Mouse (Mus musculus) layer of hippocampus, adult 9-11 months (tissue): Measurements from ENCODE around the gene Cda.

ENCODE experiments used
- DNase-seq: peaks from one replicate; pipeline ENCODE4 v3.0.0; 2022

The Cda gene

DNA sequence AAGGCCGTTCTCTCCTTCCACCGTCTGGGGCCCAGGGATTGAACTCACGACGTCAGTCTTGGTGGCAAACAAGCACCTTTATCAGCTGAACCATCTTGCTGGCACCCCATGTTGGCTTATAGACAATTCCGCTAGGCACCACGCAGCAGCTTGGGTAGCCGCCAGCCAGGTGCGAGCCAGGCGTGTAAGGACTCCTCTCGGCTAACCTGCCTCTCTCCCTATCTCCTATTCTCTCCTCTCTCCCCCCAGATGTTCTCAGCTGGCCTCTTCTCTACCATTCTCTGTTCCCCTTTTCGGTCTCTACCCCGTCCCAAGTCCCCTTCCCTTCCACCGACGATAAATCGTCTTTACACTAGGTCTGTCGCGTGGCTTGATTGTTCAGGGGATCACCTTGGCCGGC lies 64.0 kb downstream of the Cda start:
- no peak for DNase-seq

DNA sequence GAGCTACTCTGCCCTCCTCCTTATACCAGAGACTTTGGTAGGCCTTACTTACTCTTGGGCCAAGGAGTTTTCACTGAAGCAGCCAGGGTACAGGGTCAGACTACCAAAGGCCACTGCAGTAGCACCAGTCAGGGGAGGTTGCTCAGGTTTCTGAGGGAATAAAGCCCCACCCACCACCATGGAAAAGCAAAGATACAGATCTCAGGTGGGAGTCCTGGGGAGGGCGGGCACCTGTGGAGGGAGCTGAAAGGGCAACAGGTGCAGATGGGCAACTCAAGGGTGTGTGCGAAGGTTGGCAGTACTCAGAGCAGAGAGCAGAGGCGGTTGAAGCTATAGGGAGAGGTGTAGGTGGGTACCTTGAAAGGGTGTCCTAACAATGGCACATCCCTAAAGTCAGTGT lies 64.8 kb downstream of the Cda start:
- no peak for DNase-seq

DNA sequence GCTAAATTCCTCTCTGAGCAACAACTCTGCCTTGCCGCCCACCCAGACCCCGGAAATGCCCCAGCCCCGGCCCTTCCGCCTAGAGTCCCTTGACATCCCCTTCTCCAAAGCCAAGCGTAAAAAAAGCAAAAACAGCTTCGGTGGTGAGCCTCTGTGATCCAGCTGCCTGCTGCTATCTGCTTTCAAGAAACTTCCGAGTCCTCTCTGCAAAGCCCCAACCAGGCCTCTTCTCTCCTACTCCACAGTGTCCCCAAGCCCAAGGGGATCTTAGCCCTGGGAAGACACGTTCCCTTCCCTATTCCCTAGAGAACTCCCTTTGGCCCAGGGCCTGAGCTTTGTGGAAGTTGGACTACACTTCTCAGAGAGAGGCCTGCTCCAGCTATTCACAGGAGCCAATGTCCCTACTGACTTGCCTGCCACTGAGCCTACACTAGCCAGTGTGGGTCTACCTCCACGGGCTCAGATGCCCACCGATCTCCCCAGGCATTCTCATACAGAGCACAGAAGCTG lies 66.5 kb downstream of the Cda start:
- no peak for DNase-seq

DNA sequence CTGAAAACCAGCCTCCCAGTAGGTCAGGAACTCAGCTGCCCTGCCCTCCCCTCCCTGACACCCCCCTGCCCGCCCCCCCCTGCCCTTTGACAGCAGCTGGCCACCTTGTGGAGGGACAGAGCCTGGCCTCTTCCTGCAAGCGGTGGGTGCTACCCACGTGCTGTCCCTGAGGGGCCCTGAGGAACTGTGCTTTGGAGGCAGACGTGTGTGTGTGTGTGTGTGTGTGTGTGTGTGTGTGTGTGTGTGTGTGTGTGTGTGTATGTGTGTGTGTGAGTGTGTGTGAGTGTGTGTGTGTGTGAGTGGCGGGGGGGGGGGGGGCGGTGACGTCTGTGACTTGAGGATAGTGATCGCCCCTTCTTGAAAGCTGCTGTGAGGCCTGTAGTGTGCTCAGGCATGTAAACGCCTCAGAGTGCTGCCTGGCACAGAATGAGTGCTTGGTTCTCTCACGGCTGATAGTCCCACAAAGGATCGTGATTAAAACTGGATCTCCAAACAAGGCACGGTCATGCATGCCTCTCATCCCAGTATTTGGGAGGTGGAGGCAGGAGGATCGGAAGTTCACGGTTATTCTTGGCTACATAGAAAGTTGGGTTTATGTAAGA lies 73.7 kb downstream of the Cda start:
- DNase-seq, result no peak

DNA sequence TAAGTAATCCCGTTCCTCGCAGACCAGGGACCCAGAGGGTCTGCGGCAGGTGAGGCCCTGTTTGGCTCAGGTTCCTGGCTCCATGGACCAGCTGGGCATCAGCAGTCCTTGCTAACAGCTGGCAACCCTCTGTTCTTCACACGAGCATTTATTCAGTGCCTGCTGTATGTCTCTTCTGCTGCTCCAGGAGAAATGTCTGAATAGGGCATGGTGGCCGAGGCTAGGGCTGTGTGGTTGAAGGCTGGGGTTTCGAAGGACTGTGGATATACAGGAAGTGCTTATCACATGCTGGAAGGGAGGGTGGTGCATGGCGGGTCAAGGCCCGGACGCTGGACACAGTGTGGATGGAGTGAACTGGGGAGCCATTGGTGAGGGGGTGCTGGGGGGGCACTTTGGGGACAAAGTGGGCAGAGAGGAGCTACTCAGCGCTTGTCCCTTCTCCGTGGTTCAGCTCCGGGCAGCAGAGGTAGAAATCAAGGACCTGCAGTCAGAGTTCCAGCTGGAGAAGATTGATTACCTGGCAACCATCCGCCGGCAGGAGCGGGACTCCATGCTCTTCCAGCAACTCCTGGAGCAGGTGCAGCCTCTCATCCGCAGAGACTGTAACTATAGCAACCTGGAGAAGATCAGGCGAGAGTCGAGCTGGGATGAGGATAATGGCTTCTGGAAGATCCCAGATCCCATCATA lies 74.4 kb downstream of the Cda start:
- DNase-seq, result no peak

DNA sequence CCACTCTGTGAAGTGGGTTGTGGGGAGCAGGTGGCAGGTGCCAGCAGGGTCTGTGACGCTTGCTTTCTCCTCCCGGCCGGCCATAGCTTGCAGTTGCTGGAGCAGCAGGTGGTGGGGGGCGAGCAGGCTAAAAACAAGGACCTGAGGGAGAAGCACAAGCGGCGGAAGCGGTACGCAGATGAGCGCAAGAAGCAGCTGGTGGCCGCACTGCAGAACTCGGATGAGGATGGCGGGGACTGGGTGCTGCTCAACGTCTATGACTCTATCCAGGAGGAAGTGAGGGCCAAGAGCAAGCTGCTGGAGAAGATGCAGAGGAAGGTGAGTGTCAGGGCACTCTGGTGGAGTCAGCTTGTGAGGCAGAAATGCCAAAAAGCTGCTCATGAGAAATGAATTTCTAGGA lies 75.8 kb downstream of the Cda start:
- DNase-seq, result no peak

DNA sequence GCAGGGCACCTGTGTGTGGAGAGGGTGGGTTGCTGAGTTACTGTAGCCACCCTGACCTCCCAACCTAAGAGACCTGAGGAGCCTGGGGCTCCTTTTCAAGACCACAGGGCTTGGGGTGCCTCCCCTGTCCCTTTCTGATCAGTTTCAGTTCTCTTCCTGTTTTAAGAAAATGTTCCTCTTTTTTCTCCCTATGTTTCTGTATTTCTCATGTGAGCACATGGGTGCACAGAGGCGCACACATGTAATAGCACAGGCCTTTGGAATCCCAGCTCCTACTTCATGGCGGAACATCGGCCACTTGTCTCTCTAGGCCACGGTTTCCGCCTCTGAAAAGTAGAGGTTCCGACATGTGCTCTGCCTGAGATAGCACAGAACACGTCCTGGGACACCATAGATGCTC lies 79.1 kb downstream of the Cda start:
- no peak for DNase-seq
